Mouse (Mus musculus): Measurements from ENCODE around the gene Mcf2.

GRCm38 (mm10) chrX:60170106-60170505 lies 8.8 kb downstream of the Mcf2 start:
- TF ChIP-seq CTCF (IDR thresholded peaks at IDR 0.05; ENCODE audit: low read depth) = no peak
- no peak for TF ChIP-seq EP300 (optimal IDR thresholded peaks at IDR 0.05)
